Mouse (Mus musculus): ENCODE data around the gene BC049352.

- no peak for TF ChIP-seq TBP (conservative IDR thresholded peaks at IDR 0.05; ENCODE audit: low read depth, low read length)
- no peak for TF ChIP-seq CTCF (conservative IDR thresholded peaks at IDR 0.05 in 1 of 2, IDR thresholded peaks at IDR 0.05 in 1 of 2; ENCODE audit: low read depth in 2 of 2, low read length in 2 of 2)
- TF ChIP-seq E2F4 (IDR thresholded peaks at IDR 0.05; ENCODE audit: insufficient replicate concordance, low read depth, low read length), result no peak
- TF ChIP-seq USF1 (IDR thresholded peaks at IDR 0.05; ENCODE audit: low read depth, low read length), result no peak
- no peak for TF ChIP-seq MYC (IDR thresholded peaks at IDR 0.05; ENCODE audit: low read depth, low read length)
- TF ChIP-seq GABPA (IDR thresholded peaks at IDR 0.05; ENCODE audit: insufficient replicate concordance, low read depth, low read length), result no peak
- TF ChIP-seq EP300 (IDR thresholded peaks at IDR 0.05; ENCODE audit: low read length), result no peak
- TF ChIP-seq RAD21 (IDR thresholded peaks at IDR 0.05; ENCODE audit: low read depth, low read length), result no peak
Measured at GRCm38 (mm10) chr9:45167903-45168302, 13.9 kb upstream of the BC049352 start.

Data from CH12.LX (cell line).